14 mouse cellular contexts compared by ENCODE assay signal in the genomic region with DNA sequence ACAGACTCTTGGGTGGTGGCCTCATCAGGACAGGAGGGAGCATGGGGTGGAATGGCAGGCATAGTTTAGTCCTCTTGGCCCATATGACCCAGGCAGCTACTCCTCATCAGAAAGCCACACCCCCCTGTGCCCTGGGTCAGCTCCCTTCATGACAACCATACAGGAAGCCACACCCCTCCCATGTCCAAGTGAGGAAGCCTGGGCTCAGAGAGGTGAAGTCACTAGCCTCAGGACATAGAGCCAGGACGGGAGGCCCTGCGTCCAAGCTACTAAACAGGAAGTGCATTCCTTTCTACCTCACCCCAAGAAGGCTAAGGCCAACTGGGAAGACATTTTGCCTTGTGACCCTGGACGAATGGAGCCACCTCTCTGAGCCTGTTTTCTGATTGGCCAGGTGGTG. TPM values are rescaled to one million over a fixed set of nuclear protein-coding genes. Genes with fewer than 3 reads are reported as not detected.
DNase-seq lines count a peak whose midpoint lies in the region; ATAC-seq and TF ChIP-seq lines count a peak whose summit lies in the region.
"Had no signal": no experiment of that assay in that cellular context is flagged by ENCODE, and none has a peak within 500 bp of the region (broad histone marks: within the 10 kb centered on the region; RNA-seq: fewer than 3 reads in every experiment).

No protein-coding gene starts in this region.

- no peaks in the 10 kb centered on the region for H3K9me3 ChIP-seq in liver, postnatal 0 days (ENCODE audit: low read length)
- H3K9me3 ChIP-seq in intestine, embryonic 15.5 days: no peaks in the 10 kb centered on the region
- no peaks in the 10 kb centered on the region for H3K9me3 ChIP-seq in liver, embryonic 14.5 days (ENCODE audit: control insufficient read depth, low read length)
- no peaks in the 10 kb centered on the region for H3K9me3 ChIP-seq in stomach, postnatal 0 days (ENCODE audit: control insufficient read depth, low read length)
- H3K9me3 ChIP-seq in neural tube, embryonic 15.5 days (replicated peaks): 0 out of 2 replicates have a peak, but pooled peaks cover under 1% of the 10 kb centered on the region

- DNase-seq in liver: peak; percentile 43
- no peak for DNase-seq in liver, postnatal 0 days
- DNase-seq in liver, embryonic 14.5 days (ENCODE audit: low read depth in 3 of 3, low spot score in 3 of 3): no peak
- peak; percentile 62 for DNase-seq in stomach, postnatal 0 days (ENCODE audit: low spot score)
- no peak for DNase-seq in frontal cortex, postnatal 10 days (ENCODE audit: low spot score in 2 of 2)
- DNase-seq in layer of hippocampus, postnatal 25 days (ENCODE audit: extremely low spot score in 1 of 2, low spot score in 1 of 2): no peak
- DNase-seq: adrenal gland, adult 8-10 months; cerebellum, adult 2 months; forebrain, postnatal 0 days; heart, postnatal 36 days; retina, postnatal 1 day had no signal

- H3K27me3 ChIP-seq in liver, postnatal 0 days (ENCODE audit: insufficient read depth, low read length): no peaks in the 10 kb centered on the region
- no peaks in the 10 kb centered on the region for H3K27me3 ChIP-seq in intestine, embryonic 15.5 days (replicated peaks)
- H3K27me3 ChIP-seq in liver, embryonic 14.5 days (ENCODE audit: control insufficient read depth, insufficient read depth, low read length): no peaks in the 10 kb centered on the region
- H3K27me3 ChIP-seq in stomach, postnatal 0 days (ENCODE audit: control insufficient read depth, insufficient read depth, low read length): no peaks in the 10 kb centered on the region
- no peaks in the 10 kb centered on the region for H3K27me3 ChIP-seq in neural tube, embryonic 15.5 days (replicated peaks)

- no peak for ATAC-seq in liver, postnatal 0 days
- peak; percentile 52 for ATAC-seq in intestine, embryonic 15.5 days
- ATAC-seq in liver, embryonic 14.5 days (ENCODE audit: insufficient read depth): peak; percentile 29; the same call in 1 of the 2 replicates
- ATAC-seq in stomach, postnatal 0 days (ENCODE audit: low FRiP score, low TSS enrichment): peak; percentile 73
- no peak for ATAC-seq in neural tube, embryonic 15.5 days (ENCODE audit: low FRiP score)
- ATAC-seq: forebrain, postnatal 0 days; midbrain, embryonic 16.5 days had no signal

- TF ChIP-seq EP300 in liver, postnatal 0 days (IDR thresholded peaks at IDR 0.05; ENCODE audit: low read depth): no peak
- no peak for TF ChIP-seq EP300 in liver, embryonic 14.5 days (IDR thresholded peaks at IDR 0.05; ENCODE audit: low read depth)
- no peak for TF ChIP-seq EP300 in stomach, postnatal 0 days (optimal IDR thresholded peaks at IDR 0.05)

- whole genome bisulfite sequencing in liver, postnatal 0 days (ENCODE audit: insufficient replicate concordance): 34% methylated on average over 3 of the region's 3 CpGs
- 31% methylated on average over 3 of the region's 3 CpGs for WGBS in intestine, embryonic 15.5 days
- whole genome bisulfite sequencing in liver, embryonic 14.5 days (ENCODE audit: insufficient replicate concordance): 18% methylated on average over 3 of the region's 3 CpGs
- WGBS in stomach, postnatal 0 days: 28% methylated on average over 3 of the region's 3 CpGs
- WGBS in neural tube, embryonic 15.5 days: 68% methylated on average over 3 of the region's 3 CpGs

- H3K4me1 ChIP-seq in liver, postnatal 0 days (ENCODE audit: insufficient read depth): peaks cover 16% of the 10 kb centered on the region; the same call in 1 of the 2 replicates
- H3K4me1 ChIP-seq in intestine, embryonic 15.5 days (replicated peaks): peaks cover 41% of the 10 kb centered on the region
- peaks cover 0 to 3% of the 10 kb centered on the region in 2 experiments; a peak in 2 of 4 replicates for H3K4me1 ChIP-seq in liver, embryonic 14.5 days (replicated peaks; ENCODE audit: control insufficient read depth in 2 of 2, insufficient read depth in 2 of 2, low read length in 1 of 2)
- H3K4me1 ChIP-seq in stomach, postnatal 0 days (replicated peaks; ENCODE audit: control insufficient read depth, insufficient read depth): no peaks in the 10 kb centered on the region
- peaks cover 7% of the 10 kb centered on the region for H3K4me1 ChIP-seq in neural tube, embryonic 15.5 days

- H3K4me3 ChIP-seq in liver, postnatal 0 days (ENCODE audit: low read depth, low read length): no peak overlapping the region
- H3K4me3 ChIP-seq in intestine, embryonic 15.5 days (replicated peaks): no peak overlapping the region
- H3K4me3 ChIP-seq in liver, embryonic 14.5 days (ENCODE audit: insufficient read depth in 1 of 2, low read depth in 2 of 2, low read length in 2 of 2): no peak overlapping the region
- H3K4me3 ChIP-seq in stomach, postnatal 0 days (ENCODE audit: low read depth, low read length): no peak overlapping the region
- H3K4me3 ChIP-seq in neural tube, embryonic 15.5 days (replicated peaks): no peak overlapping the region

- H3K4me2 ChIP-seq in liver, postnatal 0 days (ENCODE audit: low read depth, low read length): no peak overlapping the region
- H3K4me2 ChIP-seq in intestine, embryonic 15.5 days (replicated peaks): no peak overlapping the region
- no peak overlapping the region for H3K4me2 ChIP-seq in liver, embryonic 14.5 days (ENCODE audit: low read depth)
- no peak overlapping the region for H3K4me2 ChIP-seq in stomach, postnatal 0 days (replicated peaks; ENCODE audit: low read depth)
- H3K4me2 ChIP-seq in neural tube, embryonic 15.5 days: no peak overlapping the region

- no peaks in the 10 kb centered on the region for H3K36me3 ChIP-seq in liver, postnatal 0 days (replicated peaks; ENCODE audit: insufficient read depth, low read length)
- H3K36me3 ChIP-seq in intestine, embryonic 15.5 days: no peaks in the 10 kb centered on the region
- H3K36me3 ChIP-seq in liver, embryonic 14.5 days (replicated peaks; ENCODE audit: control insufficient read depth, insufficient read depth, low read depth): no peaks in the 10 kb centered on the region
- H3K36me3 ChIP-seq in stomach, postnatal 0 days (ENCODE audit: control insufficient read depth, insufficient read depth, low read length): no peaks in the 10 kb centered on the region
- H3K36me3 ChIP-seq in neural tube, embryonic 15.5 days: no peaks in the 10 kb centered on the region

- no peak overlapping the region for H3K27ac ChIP-seq in liver, postnatal 0 days (ENCODE audit: low read depth)
- peak overlapping the region; percentile 4; the same call in 1 of the 2 replicates for H3K27ac ChIP-seq in intestine, embryonic 15.5 days
- H3K27ac ChIP-seq in liver, embryonic 14.5 days: no peak overlapping the region
- H3K27ac ChIP-seq in stomach, postnatal 0 days (replicated peaks): peak overlapping the region; percentile 35; the same call in 1 of the 2 replicates
- no peak overlapping the region for H3K27ac ChIP-seq in neural tube, embryonic 15.5 days (replicated peaks)

- no peak for TF ChIP-seq CTCF in liver, postnatal 0 days (IDR thresholded peaks at IDR 0.05; ENCODE audit: low read depth)
- TF ChIP-seq CTCF in liver, embryonic 14.5 days (IDR thresholded peaks at IDR 0.05; ENCODE audit: low read depth): no peak
- no peak for TF ChIP-seq CTCF in stomach, postnatal 0 days (IDR thresholded peaks at IDR 0.05; ENCODE audit: low read depth)

- H3K9ac ChIP-seq in liver, postnatal 0 days (replicated peaks): no peak overlapping the region
- no peak overlapping the region for H3K9ac ChIP-seq in intestine, embryonic 15.5 days
- no peak overlapping the region for H3K9ac ChIP-seq in liver, embryonic 14.5 days (replicated peaks)
- no peak overlapping the region for H3K9ac ChIP-seq in stomach, postnatal 0 days (ENCODE audit: low read length)
- no peak overlapping the region for H3K9ac ChIP-seq in neural tube, embryonic 15.5 days (replicated peaks)
- H3K9ac ChIP-seq: forebrain, postnatal 0 days had no signal

RNA-seq across cellular contexts. Expression of gene Ripor3, which starts 4.8 kb away (rescaled TPM):
- polyA plus RNA-seq in liver, postnatal 0 days (2015; fragmentation: Nextera tagmentation; extraction: Ambion mirVana): 1.4 TPM in 2 replicates
- 3.7 and 4.2 TPM in 2 replicates for polyA plus RNA-seq in intestine, embryonic 15.5 days (2015; fragmentation: Nextera tagmentation; extraction: Ambion mirVana)
- polyA plus RNA-seq in liver, embryonic 14.5 days (2012; rRNA removed): 2.3 and 2.6 TPM in 2 replicates
- polyA plus RNA-seq in liver, embryonic 14.5 days (2014; fragmentation: Nextera tagmentation; extraction: Ambion mirVana): 0.88 and 1.1 TPM in 2 replicates
- 3.0 and 3.2 TPM in 2 replicates for polyA plus RNA-seq in stomach, postnatal 0 days (2015; fragmentation: Nextera tagmentation; extraction: Ambion mirVana)
- polyA plus RNA-seq in neural tube, embryonic 15.5 days (2015; fragmentation: Nextera tagmentation; extraction: Ambion mirVana): 0.47 and 0.66 TPM in 2 replicates
- under 1 TPM in 1 of 2 experiments, not detected in 1; 0.42 TPM for total RNA-seq in layer of hippocampus, postnatal 25 days (2021)

Comparison
In these comparisons a context has a peak if more than half of its experiments do, and no peak if none do; other contexts are left out.
1. DNase-seq: peak in liver (single experiment) and stomach, postnatal 0 days (single experiment); none in liver, postnatal 0 days (single experiment), liver, embryonic 14.5 days (0 of 3), frontal cortex, postnatal 10 days (0 of 2) and layer of hippocampus, postnatal 25 days (0 of 2).
2. ATAC-seq: peak in intestine, embryonic 15.5 days (single experiment), liver, embryonic 14.5 days (single experiment) and stomach, postnatal 0 days (single experiment); none in liver, postnatal 0 days (single experiment) and neural tube, embryonic 15.5 days (single experiment).
3. H3K27ac ChIP-seq: peak in intestine, embryonic 15.5 days (single experiment) and stomach, postnatal 0 days (single experiment); none in liver, postnatal 0 days (single experiment), liver, embryonic 14.5 days (single experiment) and neural tube, embryonic 15.5 days (single experiment).